Mouse (Mus musculus): ENCODE data around the gene Trp53rka. TPM values are rescaled to one million over a fixed set of nuclear protein-coding genes. Genes with fewer than 3 reads are reported as not detected.

Trp53rka gene
- polyA plus RNA-seq, 1 experiment from 2014 or later, result 42.2 TPM

GRCm38 (mm10) chr2:165503259-165504203, 10.4 kb upstream of the Trp53rka start, which contains the start of gene Slc2a10:
Gene Slc2a10, plus strand, starts transcription at chr2:165503787.
- H3K9me3 ChIP-seq, result no peaks in the 10 kb centered on the region
- peaks cover 18% of the 10 kb centered on the region for H3K4me1 ChIP-seq
- no peaks in the 10 kb centered on the region for H3K36me3 ChIP-seq
- peaks cover 24% of the 10 kb centered on the region for H3K27me3 ChIP-seq (ENCODE audit: insufficient read depth, poor library complexity, severe bottlenecking)
- peak; percentile 82 for DNase-seq (ENCODE audit: low spot score)
- WGBS, result 5% methylated on average over 32 of the region's 32 CpGs
- H3K4me3 ChIP-seq, result peak within 1 kb of the TSS; percentile 73
- peak within 1 kb of the TSS; percentile 87 for H3K27ac ChIP-seq

GRCm38 (mm10) chr2:165498816-165499215, 5.7 kb upstream of the Trp53rka start:
- WGBS, result 64% methylated on average over 6 of the region's 6 CpGs
- no peaks in the 10 kb centered on the region for H3K9me3 ChIP-seq
- 0 out of 2 replicates have a peak, but pooled peaks cover 18% of the 10 kb centered on the region for H3K27me3 ChIP-seq (ENCODE audit: insufficient read depth, poor library complexity, severe bottlenecking)
- DNase-seq (ENCODE audit: low spot score), result no peak
- H3K27ac ChIP-seq, result no peak overlapping the region
- no peaks in the 10 kb centered on the region for H3K36me3 ChIP-seq
- H3K4me3 ChIP-seq, result no peak overlapping the region
- H3K4me1 ChIP-seq, result peaks cover 10% of the 10 kb centered on the region

GRCm38 (mm10) chr2:165497706-165498275, 4.7 kb upstream of the Trp53rka start:
- WGBS, result 70% methylated on average over 2 of the region's 2 CpGs
- Histone ChIP-seq H3K9me3 (no peaks in the 10 kb centered on the region), H3K36me3 (no peaks in the 10 kb centered on the region), H3K4me3 (no peak overlapping the region), H3K27me3 (ENCODE audit: insufficient read depth, poor library complexity, severe bottlenecking) (0 out of 2 replicates have a peak, but pooled peaks cover 14% of the 10 kb centered on the region), H3K27ac (no peak overlapping the region), H3K4me1 (peaks cover 6% of the 10 kb centered on the region; the same call in 1 of the 2 replicates)
- no peak for DNase-seq (ENCODE audit: low spot score)

- DNase-seq (ENCODE audit: low spot score), result no peak
- Histone ChIP-seq H3K4me1 (peaks cover 12% of the 10 kb centered on the region; the same call in 1 of the 2 replicates), H3K27me3 (ENCODE audit: insufficient read depth, poor library complexity, severe bottlenecking) (0 out of 2 replicates have a peak, but pooled peaks cover 10% of the 10 kb centered on the region), H3K4me3 (no peak overlapping the region), H3K36me3 (no peaks in the 10 kb centered on the region), H3K27ac (no peak overlapping the region), H3K9me3 (no peaks in the 10 kb centered on the region)
These were observed 3.1 kb upstream of the Trp53rka start for GRCm38 (mm10) chr2:165496251-165496650.

GRCm38 (mm10) chr2:165494495-165494894, 1.4 kb upstream of the Trp53rka start:
- 0 out of 2 replicates have a peak, but pooled peaks cover 10% of the 10 kb centered on the region for H3K27me3 ChIP-seq (ENCODE audit: insufficient read depth, poor library complexity, severe bottlenecking)
- H3K4me1 ChIP-seq, result peaks cover 12% of the 10 kb centered on the region; the same call in 1 of the 2 replicates
- WGBS, result 38% methylated on average over 2 of the region's 2 CpGs
- no peak overlapping the region for H3K4me3 ChIP-seq
- H3K9me3 ChIP-seq, result no peaks in the 10 kb centered on the region
- no peak for DNase-seq (ENCODE audit: low spot score)
- H3K36me3 ChIP-seq, result peaks cover 14% of the 10 kb centered on the region
- no peak overlapping the region for H3K27ac ChIP-seq

GRCm38 (mm10) chr2:165493587-165494210, 575 bp upstream of the Trp53rka start:
- Histone ChIP-seq H3K4me3 (peak overlapping the region; percentile 81), H3K4me1 (peaks cover 12% of the 10 kb centered on the region; the same call in 1 of the 2 replicates), H3K27ac (peak overlapping the region; percentile 86), H3K9me3 (no peaks in the 10 kb centered on the region), H3K36me3 (peaks cover 22% of the 10 kb centered on the region), H3K27me3 (ENCODE audit: insufficient read depth, poor library complexity, severe bottlenecking) (0 out of 2 replicates have a peak, but pooled peaks cover 4% of the 10 kb centered on the region)
- WGBS, result 24% methylated on average over 17 of the region's 17 CpGs
- no peak for DNase-seq (ENCODE audit: low spot score)

- Histone ChIP-seq H3K4me1 (peaks cover 8% of the 10 kb centered on the region; the same call in 1 of the 2 replicates), H3K36me3 (peaks cover 29% of the 10 kb centered on the region), H3K9me3 (no peaks in the 10 kb centered on the region), H3K27me3 (ENCODE audit: insufficient read depth, poor library complexity, severe bottlenecking) (peaks cover 7% of the 10 kb centered on the region; the same call in 1 of the 2 replicates), H3K27ac (no peak overlapping the region), H3K4me3 (no peak overlapping the region)
- WGBS, result 24% methylated on average over 8 of the region's 8 CpGs
- DNase-seq (ENCODE audit: low spot score), result no peak
These were observed 6.1 kb downstream of the Trp53rka start for GRCm38 (mm10) chr2:165486881-165487535.

GRCm38 (mm10) chr2:165486401-165486800, 6.7 kb downstream of the Trp53rka start:
- WGBS, result 79% methylated on average over 5 of the region's 5 CpGs
- H3K9me3 ChIP-seq, result no peaks in the 10 kb centered on the region
- H3K27me3 ChIP-seq (ENCODE audit: insufficient read depth, poor library complexity, severe bottlenecking), result peaks cover 7% of the 10 kb centered on the region; the same call in 1 of the 2 replicates
- no peak overlapping the region for H3K27ac ChIP-seq
- H3K4me1 ChIP-seq, result 0 out of 2 replicates have a peak, but pooled peaks cover 6% of the 10 kb centered on the region
- peaks cover 29% of the 10 kb centered on the region for H3K36me3 ChIP-seq
- no peak overlapping the region for H3K4me3 ChIP-seq
- DNase-seq (ENCODE audit: low spot score), result no peak

- peaks cover 28% of the 10 kb centered on the region for H3K36me3 ChIP-seq
- no peak for DNase-seq (ENCODE audit: low spot score)
- 0 out of 2 replicates have a peak, but pooled peaks cover 6% of the 10 kb centered on the region for H3K4me1 ChIP-seq
- H3K4me3 ChIP-seq, result no peak overlapping the region
- H3K27me3 ChIP-seq (ENCODE audit: insufficient read depth, poor library complexity, severe bottlenecking), result peaks cover 7% of the 10 kb centered on the region; the same call in 1 of the 2 replicates
- WGBS, result 70% methylated on average over 3 of the region's 3 CpGs
- H3K27ac ChIP-seq, result no peak overlapping the region
- no peaks in the 10 kb centered on the region for H3K9me3 ChIP-seq
These were observed 7.3 kb downstream of the Trp53rka start for GRCm38 (mm10) chr2:165485826-165486225.

GRCm38 (mm10) chr2:165484152-165484551, 9.0 kb downstream of the Trp53rka start:
- WGBS, result 55% methylated on average over 6 of the region's 6 CpGs
- Histone ChIP-seq H3K36me3 (peaks cover 12% of the 10 kb centered on the region), H3K4me1 (0 out of 2 replicates have a peak, but pooled peaks cover 6% of the 10 kb centered on the region), H3K27ac (no peak overlapping the region), H3K4me3 (no peak overlapping the region), H3K27me3 (ENCODE audit: insufficient read depth, poor library complexity, severe bottlenecking) (peaks cover 7% of the 10 kb centered on the region; the same call in 1 of the 2 replicates), H3K9me3 (no peaks in the 10 kb centered on the region)
- DNase-seq (ENCODE audit: low spot score), result no peak

- Histone ChIP-seq H3K4me3 (no peak overlapping the region), H3K9me3 (no peaks in the 10 kb centered on the region), H3K36me3 (no peaks in the 10 kb centered on the region), H3K4me1 (0 out of 2 replicates have a peak, but pooled peaks cover 6% of the 10 kb centered on the region), H3K27ac (no peak overlapping the region), H3K27me3 (ENCODE audit: insufficient read depth, poor library complexity, severe bottlenecking) (peaks cover 7% of the 10 kb centered on the region; the same call in 1 of the 2 replicates)
- DNase-seq (ENCODE audit: low spot score), result no peak
- 67% methylated on average over 8 of the region's 8 CpGs for WGBS
These were observed 11.1 kb downstream of the Trp53rka start for GRCm38 (mm10) chr2:165482003-165482402.

- no peak for DNase-seq (ENCODE audit: low spot score)
- 58% methylated on average over 5 of the region's 5 CpGs for WGBS
- Histone ChIP-seq H3K4me1 (peaks cover 23% of the 10 kb centered on the region), H3K9me3 (no peaks in the 10 kb centered on the region), H3K27me3 (ENCODE audit: insufficient read depth, poor library complexity, severe bottlenecking) (peaks cover 49% of the 10 kb centered on the region), H3K4me3 (no peak overlapping the region), H3K36me3 (no peaks in the 10 kb centered on the region), H3K27ac (no peak overlapping the region)
These were observed 17.3 kb downstream of the Trp53rka start for GRCm38 (mm10) chr2:165475850-165476249.
